Mouse (Mus musculus): ENCODE measurements around the gene Thumpd2.
A peak's percentile ranks its signal among the peaks of the same experiment; 100 is the strongest.

Thumpd2 gene

DNA sequence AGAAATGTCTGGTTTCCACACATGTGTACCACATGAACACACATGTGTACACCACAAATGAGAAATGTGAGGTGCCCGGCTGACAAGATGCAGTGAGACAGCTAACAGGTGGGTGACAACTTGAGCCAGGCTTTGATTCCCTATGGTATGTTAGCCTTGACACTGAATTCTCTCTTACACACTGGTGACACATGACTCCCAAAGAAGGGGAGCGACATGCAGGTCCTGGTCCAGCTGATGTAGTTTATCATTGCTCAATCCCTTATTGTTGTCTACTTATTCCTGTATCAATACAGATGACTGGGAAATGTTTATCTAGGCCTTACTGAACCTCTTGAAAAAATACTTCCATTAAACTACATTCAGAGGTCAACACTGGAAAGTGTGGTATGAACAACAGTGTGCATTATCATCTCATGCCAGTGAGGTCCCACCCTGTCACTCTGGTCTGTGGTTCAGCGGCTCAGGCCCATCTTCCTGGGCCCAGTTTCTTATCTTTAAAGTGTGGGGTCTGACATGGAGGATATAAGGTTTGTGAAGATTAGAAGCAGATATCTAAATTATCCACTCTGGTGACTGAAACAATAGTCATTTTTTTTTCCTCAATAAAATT lies 32.9 kb downstream of the Thumpd2 start:
- no peak for DNase-seq

DNA sequence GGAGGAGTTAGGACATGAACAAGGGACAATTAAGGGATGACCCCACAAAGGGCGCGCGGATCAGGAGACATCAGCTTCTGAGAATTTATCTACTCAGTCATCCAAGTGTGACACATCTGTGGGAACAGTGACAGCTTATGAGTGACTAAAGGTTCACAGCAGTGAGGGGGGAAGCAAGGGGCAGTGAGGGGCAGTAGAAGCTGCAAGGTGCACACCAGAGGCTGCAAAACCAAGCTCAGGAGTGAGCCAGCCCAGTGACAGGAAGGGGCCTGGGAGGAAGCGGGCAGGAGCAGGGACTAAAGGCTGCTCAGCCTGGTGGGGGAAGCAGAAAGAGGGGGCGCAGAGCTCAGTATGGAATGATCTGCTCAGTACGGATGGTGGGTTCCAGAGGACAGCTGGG lies 37.6 kb downstream of the Thumpd2 start:
- DNase-seq, result no peak

DNA sequence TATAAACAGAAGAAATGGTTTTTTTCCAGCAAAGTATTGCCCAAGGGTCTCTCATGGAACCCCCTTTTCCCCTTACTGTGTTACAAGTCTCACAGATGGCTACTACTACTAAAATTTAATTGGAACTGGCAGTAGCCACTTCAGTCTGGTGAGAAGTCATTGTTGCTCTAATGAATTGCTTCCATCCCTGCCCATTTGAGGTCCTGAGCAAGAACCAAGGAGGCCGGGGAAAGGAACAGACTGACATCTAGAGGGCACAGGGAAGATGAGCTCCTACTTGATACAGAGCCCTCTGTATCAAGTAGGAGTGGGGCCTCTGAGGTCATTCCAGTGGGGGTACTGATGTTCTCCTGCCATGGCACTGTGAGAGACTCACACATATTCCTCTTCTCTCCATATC lies 47.8 kb downstream of the Thumpd2 start:
- no peak for DNase-seq

DNA sequence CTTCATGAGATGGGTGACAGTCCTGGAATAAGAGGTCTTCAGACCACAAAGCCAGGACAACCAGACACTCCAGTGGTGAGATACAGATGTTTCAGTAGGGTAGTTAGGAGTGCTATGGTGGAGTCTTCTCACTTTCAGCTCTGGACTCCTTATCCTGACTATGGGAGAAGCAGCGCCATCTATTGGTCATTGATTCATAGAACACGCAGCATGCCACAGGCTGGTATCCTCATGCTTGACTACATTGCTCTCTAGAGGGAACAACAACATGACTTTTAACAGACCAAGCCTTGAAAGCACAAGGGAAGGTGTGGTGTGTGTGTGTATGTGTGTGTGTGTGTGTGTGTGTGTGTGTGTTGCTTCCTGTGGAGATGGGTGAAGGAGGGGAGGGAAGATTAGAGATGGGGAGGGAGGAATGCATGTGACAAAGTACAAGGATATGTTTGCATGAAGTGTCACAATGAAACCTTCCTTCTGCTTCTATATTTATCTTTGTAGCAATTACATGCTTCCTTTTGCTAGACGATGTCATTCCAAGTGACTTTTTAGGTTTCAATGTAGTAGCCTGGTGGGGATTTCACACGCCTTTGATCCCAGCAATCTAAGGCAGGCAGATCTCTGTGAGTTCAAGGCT lies 49.0 kb downstream of the Thumpd2 start:
- DNase-seq, result no peak

DNA sequence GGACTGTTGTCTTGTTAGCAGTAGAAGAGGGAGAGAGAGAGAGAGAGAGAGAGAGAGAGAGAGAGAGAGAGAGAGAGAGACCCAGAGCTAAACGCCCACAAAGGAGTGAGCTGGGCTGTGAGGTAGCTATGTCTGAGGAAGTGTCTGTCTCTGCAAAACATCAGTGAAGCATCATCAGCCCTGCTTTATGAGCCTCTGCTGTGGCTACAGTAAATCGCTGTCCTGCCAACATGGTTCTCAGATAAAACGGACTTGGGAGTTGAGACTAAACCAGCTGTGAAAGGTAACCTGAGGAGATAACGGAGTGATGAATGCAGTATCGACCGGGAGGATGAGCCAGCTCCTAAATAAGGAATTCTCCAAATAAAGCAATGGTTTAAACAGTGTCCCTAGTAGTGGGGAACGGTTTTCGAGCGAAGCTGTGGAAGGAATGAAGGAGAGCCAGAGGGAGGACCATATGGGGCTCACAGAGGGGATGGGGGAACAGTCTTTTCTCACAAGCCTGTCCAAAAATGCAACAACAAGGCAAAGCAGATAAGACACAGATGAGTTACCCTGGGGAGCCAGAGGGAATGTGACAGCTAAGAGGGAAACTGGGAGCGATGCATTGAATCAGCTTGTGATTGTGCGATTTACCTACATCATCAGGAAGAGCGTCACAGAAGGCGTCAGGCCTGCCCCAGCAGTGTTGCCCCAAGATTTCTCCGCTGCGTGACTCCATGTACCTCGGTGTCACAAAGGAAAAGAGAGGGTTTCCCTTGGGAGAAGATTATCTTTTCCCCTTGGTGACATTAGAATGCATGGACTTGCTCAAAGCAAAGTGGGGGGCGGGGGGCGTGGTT lies 53.8 kb downstream of the Thumpd2 start:
- peak; percentile 48 for DNase-seq

DNA sequence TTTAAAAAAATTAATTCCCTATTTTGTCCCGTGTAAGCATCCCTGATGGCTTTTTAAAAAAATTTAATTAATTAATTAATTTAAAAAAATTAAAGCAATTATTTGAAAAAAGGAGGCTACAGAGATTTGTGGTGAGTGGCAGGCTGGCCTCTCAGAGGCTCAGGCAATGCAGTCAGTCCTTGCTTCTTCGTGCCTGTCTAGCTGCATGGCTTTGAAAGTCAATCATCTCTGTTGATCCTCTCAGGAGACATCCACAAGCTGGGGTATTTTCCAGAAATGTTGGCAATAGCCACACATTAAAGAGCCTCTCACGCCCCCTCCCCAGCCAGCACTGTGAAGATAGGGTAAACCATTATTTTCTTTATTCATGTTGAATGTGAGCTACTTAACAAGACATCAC lies 54.7 kb downstream of the Thumpd2 start:
- DNase-seq, result no peak

DNA sequence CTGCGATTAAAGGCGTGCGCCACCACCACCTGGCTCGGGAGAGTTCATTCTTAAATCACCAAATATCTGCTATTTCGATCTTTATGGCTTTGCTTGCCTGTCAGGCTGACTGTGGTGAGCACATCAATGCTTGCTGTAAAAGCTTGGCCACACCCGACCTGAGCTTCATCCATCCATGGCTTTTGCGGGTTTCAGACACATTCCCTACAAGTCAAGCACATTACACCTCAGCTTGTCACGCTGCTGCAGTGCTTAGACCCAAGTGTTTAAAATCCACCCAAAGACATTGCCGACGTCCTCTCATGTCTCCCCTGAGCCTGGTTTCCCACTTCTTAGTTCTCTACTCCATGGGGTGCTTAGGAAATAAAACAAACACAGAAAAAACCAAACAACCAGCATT lies 55.8 kb downstream of the Thumpd2 start:
- no peak for DNase-seq

DNA sequence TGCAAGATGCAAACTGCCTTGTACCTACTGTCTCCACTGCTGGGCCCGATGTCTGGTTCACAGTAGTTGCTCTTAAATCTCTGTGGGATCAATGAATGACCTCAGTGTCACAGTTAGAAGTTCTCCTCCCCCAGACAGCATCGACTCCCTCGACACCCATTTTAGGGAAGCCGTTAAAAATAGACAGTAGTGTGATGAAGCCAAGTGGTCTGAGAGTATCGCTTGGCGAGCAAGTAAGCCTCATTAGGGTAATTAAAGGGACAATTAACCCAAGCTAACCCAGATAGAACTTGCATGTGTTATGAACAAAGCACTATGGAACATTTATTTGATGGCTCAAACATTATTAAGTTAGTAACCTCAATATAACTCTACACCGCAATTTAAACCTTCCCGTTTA lies 59.6 kb downstream of the Thumpd2 start:
- DNase-seq, result no peak

DNA sequence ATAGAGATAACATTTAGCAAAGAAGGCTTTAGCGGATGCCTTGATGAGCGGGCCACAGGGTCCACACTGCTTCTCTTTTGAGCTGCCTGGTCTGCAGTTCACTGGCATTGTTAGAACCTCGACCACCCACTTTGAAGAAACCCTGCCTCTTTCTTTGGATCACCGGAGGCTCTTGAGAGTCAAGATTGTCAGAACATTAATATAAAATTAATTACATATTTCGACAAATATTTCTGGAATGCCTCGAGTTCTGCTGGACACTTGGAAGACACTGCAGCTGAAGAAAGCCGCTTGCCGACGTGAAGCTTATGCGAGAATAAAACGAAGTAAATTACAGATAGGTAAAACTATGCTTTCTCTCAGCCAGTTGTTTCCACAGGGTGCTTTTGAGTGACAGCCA lies 60.4 kb downstream of the Thumpd2 start:
- DNase-seq, result no peak

DNA sequence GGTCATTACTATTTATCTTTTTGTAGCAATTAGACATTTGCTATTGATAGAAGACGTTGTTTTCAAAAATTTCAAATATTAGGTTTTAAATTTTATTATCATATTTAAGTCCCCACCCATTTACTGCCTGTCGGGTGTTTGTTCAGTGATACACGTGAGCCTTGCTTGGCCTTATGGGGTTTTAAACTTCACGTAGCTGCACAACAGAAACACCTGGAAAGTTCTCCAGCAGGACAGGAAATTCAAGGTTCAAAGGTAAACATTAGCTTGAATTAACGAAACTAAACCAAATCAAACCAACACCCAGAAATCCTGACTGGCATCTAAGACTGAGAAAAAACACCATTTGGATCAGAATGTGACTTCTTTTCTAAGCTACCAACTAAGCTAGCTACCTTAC lies 62.8 kb downstream of the Thumpd2 start:
- DNase-seq, result no peak

DNA sequence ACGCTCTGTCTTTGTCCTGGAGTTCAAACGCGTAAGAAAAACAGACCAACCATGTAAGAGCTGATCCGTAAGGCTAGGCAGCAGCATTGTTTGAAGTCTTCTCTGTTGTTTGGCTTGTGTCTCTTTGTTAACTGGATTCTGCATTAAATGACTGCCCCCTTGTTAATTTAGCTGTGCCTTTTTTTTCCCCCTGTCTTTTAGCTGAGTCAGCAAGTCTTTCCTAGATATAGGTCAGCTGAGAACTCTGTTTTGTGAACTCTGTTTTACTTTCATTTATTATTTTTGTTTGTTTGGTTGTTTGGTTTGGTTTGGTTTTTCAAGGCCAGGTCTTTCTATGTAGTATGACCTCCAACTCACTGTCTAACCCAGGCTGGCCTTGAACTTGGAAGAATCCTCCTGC lies 63.2 kb downstream of the Thumpd2 start:
- DNase-seq, result no peak

DNA sequence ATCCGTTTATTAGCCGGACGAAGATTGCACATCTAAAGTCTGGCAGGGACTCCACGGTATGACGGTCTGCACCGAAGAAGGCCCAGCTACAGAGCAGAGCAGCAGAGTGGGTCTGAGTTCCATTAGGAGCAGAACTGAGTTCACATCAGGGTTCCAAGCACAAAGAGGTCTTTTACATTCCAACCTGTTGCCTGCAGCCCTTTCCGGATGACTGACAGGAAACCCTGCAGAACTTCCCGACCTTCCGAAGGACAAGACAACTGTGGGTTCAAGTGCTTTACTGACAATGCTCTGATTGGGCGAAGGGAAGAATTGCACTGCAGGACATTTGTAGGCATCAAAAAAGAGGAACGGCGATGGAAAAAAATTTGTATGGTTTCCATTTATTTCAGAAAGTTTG lies 63.9 kb downstream of the Thumpd2 start:
- DNase-seq, result no peak

DNA sequence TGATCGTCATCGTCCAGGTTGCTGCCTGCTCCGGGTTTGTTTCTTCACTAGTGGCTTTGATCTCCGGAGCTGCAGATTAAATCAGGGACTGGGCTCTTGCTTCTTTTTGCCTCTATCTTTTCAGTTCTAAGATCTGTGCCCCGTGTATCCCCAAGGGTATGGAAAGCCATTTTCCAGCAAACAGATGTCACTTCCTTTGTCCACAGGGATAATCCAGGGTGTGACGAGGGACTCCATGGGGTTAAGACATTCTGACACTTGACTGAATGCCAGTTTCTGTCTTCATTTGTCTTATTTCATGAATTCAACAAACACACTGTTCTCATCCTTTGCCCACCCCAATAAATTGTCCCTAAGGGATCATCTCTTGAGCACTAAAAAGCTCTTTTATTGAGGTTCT lies 65.9 kb downstream of the Thumpd2 start:
- no peak for DNase-seq

DNA sequence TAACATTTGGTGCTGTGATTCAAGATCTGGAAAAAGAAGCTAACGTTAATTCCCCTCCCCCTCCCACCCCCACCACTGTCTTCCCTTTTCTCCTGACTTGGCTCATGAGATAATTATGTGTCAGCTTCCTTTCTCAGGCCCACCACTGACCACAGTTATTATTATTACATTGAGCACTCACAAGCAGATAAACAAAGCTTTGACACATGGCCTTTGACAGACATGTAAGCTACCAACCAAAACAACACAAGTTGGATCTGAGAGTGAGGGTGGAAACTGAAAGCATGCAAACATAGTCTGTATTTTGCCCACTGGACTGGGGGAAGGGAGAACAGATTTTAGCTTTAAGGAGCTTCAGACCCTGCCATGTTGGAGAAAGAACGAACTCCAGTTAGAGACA lies 67.7 kb downstream of the Thumpd2 start:
- DNase-seq, result no peak

DNA sequence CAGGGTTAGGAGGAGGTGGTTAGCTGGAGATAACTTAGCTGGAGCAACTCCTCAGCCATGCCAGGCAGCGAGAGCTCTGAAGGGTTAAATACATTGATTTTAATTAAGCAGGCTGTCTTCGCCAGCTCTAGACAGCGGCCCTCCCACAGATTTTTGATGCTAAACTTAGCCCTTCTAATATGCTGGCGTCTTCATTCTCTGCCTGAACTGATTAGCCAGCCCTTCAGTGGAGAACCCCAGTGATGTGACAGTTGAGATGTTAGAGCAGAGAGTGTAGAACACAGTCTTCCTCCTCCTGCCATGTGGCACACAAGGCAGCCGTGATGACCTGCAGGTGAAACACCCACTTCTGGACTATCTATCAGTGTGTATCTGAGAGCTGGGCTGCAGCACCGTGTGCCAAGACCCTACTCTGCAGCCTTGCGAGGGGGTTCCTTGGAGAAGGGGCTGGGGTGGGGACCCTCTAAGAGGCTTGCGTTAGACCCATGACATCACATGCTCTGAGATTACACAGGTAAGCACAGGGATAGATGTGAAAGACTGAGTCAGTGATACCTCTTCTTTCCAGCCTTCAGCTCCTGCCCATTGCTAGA lies 73.3 kb downstream of the Thumpd2 start:
- DNase-seq, result no peak

DNA sequence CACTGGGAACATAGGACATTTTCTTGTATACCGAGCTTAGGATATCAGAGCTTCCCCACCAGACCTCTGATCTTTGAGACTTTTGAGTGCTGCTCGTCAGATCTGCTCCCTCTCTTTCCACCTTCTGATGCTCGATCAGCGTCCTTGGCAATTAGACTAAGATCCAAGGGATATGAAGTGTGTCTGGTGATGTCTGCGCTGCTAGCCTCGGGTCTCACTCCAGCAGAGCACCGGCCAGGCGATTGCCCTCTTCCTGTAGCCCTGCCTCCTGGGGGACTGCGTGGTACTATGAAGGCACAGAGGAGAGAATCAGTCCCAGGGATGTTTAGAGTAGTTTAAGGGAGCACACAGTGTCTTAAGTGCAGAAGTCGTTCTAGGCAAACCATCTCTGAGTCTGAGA lies 81.9 kb downstream of the Thumpd2 start:
- DNase-seq, result no peak

DNA sequence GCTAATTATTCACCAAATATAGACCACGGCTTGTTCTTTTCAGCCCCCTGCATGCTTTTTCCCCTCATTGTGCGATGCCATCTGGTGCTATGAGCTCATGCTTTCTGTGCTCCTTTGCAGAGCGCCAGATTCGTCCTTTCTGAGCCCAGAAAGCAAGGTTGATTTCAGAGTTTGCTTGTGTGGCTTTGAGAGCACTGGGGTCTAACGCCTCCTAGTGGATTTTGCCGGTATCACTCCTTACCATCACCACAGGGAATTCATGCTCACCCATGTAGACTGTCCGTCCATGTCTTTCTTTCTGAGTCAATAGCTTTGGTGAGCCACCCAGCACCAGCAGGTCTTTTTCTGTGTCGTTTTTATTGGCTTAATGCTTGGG lies 82.5 kb downstream of the Thumpd2 start:
- peak; percentile 84 for DNase-seq

DNA sequence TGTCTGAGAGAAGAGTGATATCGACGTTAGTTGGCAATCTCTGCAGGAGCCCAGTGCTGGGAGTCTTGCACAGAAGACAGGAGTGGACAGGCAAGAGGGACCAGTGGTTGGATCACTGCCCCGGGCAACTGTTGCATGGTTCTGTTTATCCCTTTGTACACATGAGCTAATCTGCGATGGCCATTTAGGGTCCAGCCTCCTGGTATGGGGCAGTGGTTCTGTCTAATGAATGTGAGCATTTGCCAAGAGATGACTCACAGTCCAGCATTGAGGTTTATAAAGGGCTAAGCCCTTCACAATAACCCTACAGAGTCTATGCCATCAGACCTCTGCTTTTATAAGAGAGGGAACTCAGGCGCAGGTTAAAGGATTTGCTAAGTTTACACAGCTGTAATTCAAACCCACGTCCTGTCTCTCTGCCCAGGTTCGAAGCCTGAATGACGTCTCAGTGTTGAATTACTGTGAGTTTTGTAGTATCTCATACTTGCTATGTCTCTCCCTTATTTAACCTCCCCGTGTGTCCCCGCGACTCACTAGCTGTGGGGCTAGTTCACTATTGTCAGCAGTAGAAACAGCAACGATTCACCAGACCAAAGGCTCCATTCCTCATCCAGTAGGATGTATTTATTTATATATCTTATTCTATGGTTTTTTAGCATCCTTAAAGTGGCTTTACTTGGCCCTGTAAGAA lies 83.0 kb downstream of the Thumpd2 start:
- no peak for DNase-seq

DNA sequence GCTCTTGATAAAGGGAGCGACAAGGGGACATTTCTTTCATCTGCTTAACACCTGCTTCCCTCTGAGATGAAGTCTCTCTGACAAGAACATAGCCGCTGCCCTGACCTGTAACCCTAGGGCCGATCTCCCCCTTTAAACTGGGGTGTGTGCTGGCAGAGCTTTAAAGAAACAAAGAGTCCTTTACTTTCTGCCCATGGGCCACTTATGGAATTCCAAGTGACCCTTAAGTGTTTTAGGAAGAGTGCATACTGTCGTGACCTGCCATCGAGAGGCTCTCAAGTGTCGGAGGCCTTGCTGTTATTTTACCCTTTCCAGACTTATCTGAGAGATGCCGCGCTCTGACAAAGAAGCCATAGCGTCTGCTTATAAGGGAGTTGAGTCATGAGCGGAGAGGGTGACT lies 84.8 kb downstream of the Thumpd2 start:
- DNase-seq, result no peak

DNA sequence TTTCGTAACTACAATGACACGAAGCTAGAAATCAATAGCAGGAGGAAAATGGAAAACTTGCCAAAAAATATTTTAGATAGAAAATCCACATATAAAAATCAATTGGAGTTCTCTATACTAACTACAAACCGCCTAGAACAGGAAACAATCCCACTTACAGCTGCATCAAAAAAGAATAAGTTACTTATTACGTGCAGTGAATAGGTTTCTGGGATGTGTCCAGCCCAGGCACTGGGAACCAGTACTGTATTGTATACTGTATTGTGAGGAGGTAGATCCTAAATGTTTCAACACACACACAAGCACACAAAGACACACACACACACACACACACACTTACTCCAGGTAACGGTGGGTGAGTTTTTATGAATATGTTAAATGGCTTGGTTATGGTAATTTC lies 87.6 kb downstream of the Thumpd2 start:
- no peak for DNase-seq
